Mouse (Mus musculus) G1E-ER4 (cell line): ENCODE measurements around the gene Gabrb1. TPM values are rescaled to one million over a fixed set of nuclear protein-coding genes. Genes with fewer than 3 reads are reported as not detected.

ENCODE experiments used
- GATA1 ChIP-seq: IDR thresholded peaks from one replicate; pipeline ENCODE4 v1.8.0; 2012; ENCODE audit warnings: low read length, inconsistent platforms
- polyA plus RNA-seq: library from polyadenylated mRNA; stranded (reverse); fragments of >175 nt; gene quantifications from 2 replicates; pipeline ENCODE4 v1.2.3, GENCODE M21; 2012

The Gabrb1 gene
- polyA plus RNA-seq, 1 experiment, result not detected

GRCm38 (mm10) chr5:72167594-72168284 is 509.8 kb downstream of the Gabrb1 start, which contains the start of gene Commd8:
Gene Commd8, minus strand, starts transcription at chr5:72168189.
- TF ChIP-seq GATA1, result no peak

- TF ChIP-seq GATA1, result no peak
Observed at GRCm38 (mm10) chr5:72168285-72168621, 510.3 kb downstream of the Gabrb1 start.

GRCm38 (mm10) chr5:72170067-72170466 is 512.2 kb downstream of the Gabrb1 start:
- no peak for TF ChIP-seq GATA1

GRCm38 (mm10) chr5:72172675-72173074 is 514.8 kb downstream of the Gabrb1 start:
- TF ChIP-seq GATA1, result no peak

- no peak for TF ChIP-seq GATA1
Observed at GRCm38 (mm10) chr5:72173521-72173920, 515.6 kb downstream of the Gabrb1 start.

- no peak for TF ChIP-seq GATA1
Observed at GRCm38 (mm10) chr5:72175050-72175449, 517.1 kb downstream of the Gabrb1 start.

GRCm38 (mm10) chr5:72175530-72175929 is 517.6 kb downstream of the Gabrb1 start:
- no peak for TF ChIP-seq GATA1

- peak; percentile 52 for TF ChIP-seq GATA1
Observed at GRCm38 (mm10) chr5:72181194-72181593, 523.3 kb downstream of the Gabrb1 start.

- no peak for TF ChIP-seq GATA1
Observed at GRCm38 (mm10) chr5:72182804-72183203, 524.9 kb downstream of the Gabrb1 start.

- peak; percentile 92 for TF ChIP-seq GATA1
Observed at GRCm38 (mm10) chr5:72183929-72184328, 526.0 kb downstream of the Gabrb1 start.

GRCm38 (mm10) chr5:72184437-72185100 is 526.7 kb downstream of the Gabrb1 start:
- no peak for TF ChIP-seq GATA1

- no peak for TF ChIP-seq GATA1
Observed at GRCm38 (mm10) chr5:72191154-72191553, 533.2 kb downstream of the Gabrb1 start.

- TF ChIP-seq GATA1, result no peak
Observed at GRCm38 (mm10) chr5:72191932-72192331, 534.0 kb downstream of the Gabrb1 start.

- TF ChIP-seq GATA1, result no peak
Observed at GRCm38 (mm10) chr5:72195442-72195841, 537.5 kb downstream of the Gabrb1 start.

Other genes starting within 250 kb of the Gabrb1 start
- gene Cox7b2, start 109.9 kb upstream of the Gabrb1 start, polyA plus RNA-seq, result not detected in 2 replicates
- not detected in 2 replicates for gene Gabra4, start 195 bp downstream of the Gabrb1 start, polyA plus RNA-seq